8 mouse cellular contexts compared by ENCODE assay signal in genomic region chr10:3974380-3974779, GRCm38 (mm10). TPM values are rescaled to one million over a fixed set of nuclear protein-coding genes. Genes with fewer than 3 reads are reported as not detected.
A peak's percentile ranks its signal among the peaks of the same experiment; 100 is the strongest.
DNase-seq lines count a peak whose midpoint lies in the region; ATAC-seq lines count a peak whose summit lies in the region.

No protein-coding gene starts in this region.

- H3K36me3 ChIP-seq in forebrain, embryonic 14.5 days (ENCODE audit: control insufficient read depth, insufficient read depth, low read length), result no peaks in the 10 kb centered on the region
- peaks cover 3% of the 10 kb centered on the region; the same call in 1 of the 2 replicates for H3K36me3 ChIP-seq in forebrain, embryonic 11.5 days (ENCODE audit: control insufficient read depth, insufficient read depth, low read length)
- H3K36me3 ChIP-seq in liver, embryonic 11.5 days (ENCODE audit: control insufficient read depth, insufficient read depth, low read length), result peaks cover 17% of the 10 kb centered on the region
- peaks cover 7% of the 10 kb centered on the region; the same call in 1 of the 2 replicates for H3K36me3 ChIP-seq in embryonic facial prominence, embryonic 15.5 days
- H3K36me3 ChIP-seq in midbrain, embryonic 15.5 days (replicated peaks), result no peaks in the 10 kb centered on the region

- DNase-seq in forebrain, embryonic 14.5 days (ENCODE audit: low spot score), result no peak
- DNase-seq in forebrain, embryonic 11.5 days (ENCODE audit: low spot score), result no peak
- no peak for DNase-seq in liver, embryonic 11.5 days (ENCODE audit: low spot score)
- no peak for DNase-seq in liver
- no peak for DNase-seq in thymus, postnatal 0 days (ENCODE audit: low spot score)
- no peak for DNase-seq in left cerebral cortex, postnatal 4 days

- no peak overlapping the region for H3K9ac ChIP-seq in forebrain, embryonic 14.5 days (ENCODE audit: low read length)
- H3K9ac ChIP-seq in forebrain, embryonic 11.5 days (ENCODE audit: low read length), result no peak overlapping the region
- peak overlapping the region; percentile 98 for H3K9ac ChIP-seq in liver, embryonic 11.5 days (ENCODE audit: low read depth, low read length)
- no peak overlapping the region for H3K9ac ChIP-seq in embryonic facial prominence, embryonic 15.5 days
- no peak overlapping the region for H3K9ac ChIP-seq in midbrain, embryonic 15.5 days

- intact Hi-C loops in left cerebral cortex, postnatal 4 days (cut with DNase I), result no loop called here

- no peaks in the 10 kb centered on the region for H3K4me1 ChIP-seq in forebrain, embryonic 14.5 days (ENCODE audit: control insufficient read depth, insufficient read depth, low read length)
- no peaks in the 10 kb centered on the region for H3K4me1 ChIP-seq in forebrain, embryonic 11.5 days (replicated peaks; ENCODE audit: control insufficient read depth, insufficient read depth, low read length)
- peaks cover 31% of the 10 kb centered on the region for H3K4me1 ChIP-seq in liver, embryonic 11.5 days (replicated peaks; ENCODE audit: control insufficient read depth, insufficient read depth, low read length)
- peaks cover 18% of the 10 kb centered on the region for H3K4me1 ChIP-seq in embryonic facial prominence, embryonic 15.5 days
- no peaks in the 10 kb centered on the region for H3K4me1 ChIP-seq in midbrain, embryonic 15.5 days

- no peaks in the 10 kb centered on the region for H3K9me3 ChIP-seq in forebrain, embryonic 14.5 days (replicated peaks; ENCODE audit: control insufficient read depth, low read length)
- no peaks in the 10 kb centered on the region for H3K9me3 ChIP-seq in forebrain, embryonic 11.5 days (ENCODE audit: control insufficient read depth, low read length)
- no peaks in the 10 kb centered on the region for H3K9me3 ChIP-seq in liver, embryonic 11.5 days (ENCODE audit: control insufficient read depth, low read length)
- H3K9me3 ChIP-seq in embryonic facial prominence, embryonic 15.5 days (replicated peaks), result no peaks in the 10 kb centered on the region
- no peaks in the 10 kb centered on the region for H3K9me3 ChIP-seq in midbrain, embryonic 15.5 days

- H3K27ac ChIP-seq in forebrain, embryonic 14.5 days (ENCODE audit: low read depth, low read length), result no peak overlapping the region
- no peak overlapping the region for H3K27ac ChIP-seq in forebrain, embryonic 11.5 days (ENCODE audit: low read depth, low read length)
- H3K27ac ChIP-seq in liver, embryonic 11.5 days (ENCODE audit: low read depth, low read length), result peak overlapping the region; percentile 99
- H3K27ac ChIP-seq in embryonic facial prominence, embryonic 15.5 days (replicated peaks), result no peak overlapping the region
- no peak overlapping the region for H3K27ac ChIP-seq in midbrain, embryonic 15.5 days

- no peak for ATAC-seq in forebrain, embryonic 14.5 days
- ATAC-seq in forebrain, embryonic 11.5 days (replicated peaks; ENCODE audit: low FRiP score), result no peak
- ATAC-seq in liver, embryonic 11.5 days (replicated peaks; ENCODE audit: low FRiP score), result no peak
- no peak for ATAC-seq in embryonic facial prominence, embryonic 15.5 days (ENCODE audit: insufficient number of reproducible peaks, low FRiP score, low TSS enrichment, low read depth)
- ATAC-seq in midbrain, embryonic 15.5 days (replicated peaks), result no peak

- H3K4me2 ChIP-seq in forebrain, embryonic 14.5 days (ENCODE audit: low read length), result peak overlapping the region; percentile 12; the same call in 1 of the 2 replicates
- no peak overlapping the region for H3K4me2 ChIP-seq in forebrain, embryonic 11.5 days (ENCODE audit: low read depth, low read length, severe bottlenecking)
- H3K4me2 ChIP-seq in liver, embryonic 11.5 days, result peak overlapping the region; percentile 82
- peak overlapping the region; percentile 96; the same call in 1 of the 2 replicates for H3K4me2 ChIP-seq in embryonic facial prominence, embryonic 15.5 days (replicated peaks)
- peak overlapping the region; percentile 85 for H3K4me2 ChIP-seq in midbrain, embryonic 15.5 days

- no peak overlapping the region for H3K4me3 ChIP-seq in forebrain, embryonic 14.5 days (ENCODE audit: low read depth, low read length)
- H3K4me3 ChIP-seq in forebrain, embryonic 11.5 days (ENCODE audit: low read depth, low read length), result no peak overlapping the region
- H3K4me3 ChIP-seq in liver, embryonic 11.5 days (ENCODE audit: low read depth, low read length), result peak overlapping the region; percentile 88
- no peak overlapping the region; the same call in 1 of the 2 replicates for H3K4me3 ChIP-seq in embryonic facial prominence, embryonic 15.5 days (replicated peaks)
- no peak overlapping the region for H3K4me3 ChIP-seq in midbrain, embryonic 15.5 days

- H3K27me3 ChIP-seq in forebrain, embryonic 14.5 days (replicated peaks; ENCODE audit: control insufficient read depth, insufficient read depth, low read length), result no peaks in the 10 kb centered on the region
- H3K27me3 ChIP-seq in forebrain, embryonic 11.5 days (ENCODE audit: control insufficient read depth, insufficient read depth, low read length), result no peaks in the 10 kb centered on the region
- no peaks in the 10 kb centered on the region for H3K27me3 ChIP-seq in liver, embryonic 11.5 days (replicated peaks; ENCODE audit: control insufficient read depth, insufficient read depth, low read length)
- no peaks in the 10 kb centered on the region for H3K27me3 ChIP-seq in embryonic facial prominence, embryonic 15.5 days
- no peaks in the 10 kb centered on the region for H3K27me3 ChIP-seq in midbrain, embryonic 15.5 days (replicated peaks)

- 75% methylated on average over 3 of the region's 3 CpGs for WGBS in forebrain, embryonic 14.5 days
- 73% methylated on average over 3 of the region's 3 CpGs for WGBS in forebrain, embryonic 11.5 days
- 63% methylated on average over 3 of the region's 3 CpGs for WGBS in liver, embryonic 11.5 days
- WGBS in embryonic facial prominence, embryonic 15.5 days, result 59% methylated on average over 3 of the region's 3 CpGs
- WGBS in midbrain, embryonic 15.5 days, result 79% methylated on average over 3 of the region's 3 CpGs

RNA-seq across cellular contexts. Expression of gene Mthfd1l, which starts 1.5 kb away (rescaled TPM):
- polyA plus RNA-seq in forebrain, embryonic 14.5 days (2014; fragmentation: Nextera tagmentation; extraction: Ambion mirVana), result 3.9 and 4.0 TPM in 2 replicates
- 16.2 and 16.6 TPM in 2 replicates for polyA plus RNA-seq in forebrain, embryonic 11.5 days (2014; fragmentation: Nextera tagmentation; extraction: Ambion mirVana)
- 50.9 and 55.8 TPM in 2 replicates for polyA plus RNA-seq in liver, embryonic 11.5 days (2014; fragmentation: Nextera tagmentation; extraction: Ambion mirVana)
- 9.1 and 10.0 TPM in 2 replicates for polyA plus RNA-seq in embryonic facial prominence, embryonic 15.5 days (2015; fragmentation: Nextera tagmentation; extraction: Ambion mirVana)
- polyA plus RNA-seq in midbrain, embryonic 15.5 days (2015; fragmentation: Nextera tagmentation; extraction: Ambion mirVana), result 6.0 TPM in 2 replicates
- polyA plus RNA-seq in thymus, postnatal 0 days (2015; fragmentation: Nextera tagmentation; extraction: Ambion mirVana), result 17.4 and 18.4 TPM in 2 replicates
- total RNA-seq in left cerebral cortex, postnatal 4 days (2021), result 10 to 100 TPM; 10.9 to 11.2 TPM
